Mouse (Mus musculus) limb, embryonic 11.5 days (tissue): Measurements from ENCODE around the gene Ccdc92. TPM values are rescaled to one million over a fixed set of nuclear protein-coding genes. Genes with fewer than 3 reads are reported as not detected.
A peak's percentile ranks its signal among the peaks of the same experiment; 100 is the strongest.

Source experiments
- ATAC-seq: fragments of 200-750 bp; cut with Nextera tagmentation; 2 replicates; pipeline ENCODE4 v1.8.0; 2017; ENCODE audit warnings: low read depth; ENCODE audit not compliant: insufficient number of reproducible peaks, low FRiP score, low TSS enrichment
- DNase-seq: peaks from one replicate; pipeline ENCODE4 v3.0.0-alpha.2; 2015; ENCODE audit warnings: low spot score
- H3K27ac ChIP-seq: fragments of 300-500 bp; sonication (generic); replicated peaks from 2 replicates; pipeline ENCODE4 v1.5.1; 2014; ENCODE audit warnings: low read depth, mild to moderate bottlenecking, low read length
- H3K27me3 ChIP-seq: fragments of 300-500 bp; sonication (generic); 2 replicates; pipeline ENCODE4 v1.6.1; 2014; ENCODE audit warnings: mild to moderate bottlenecking, low read length, mixed read lengths; ENCODE audit not compliant: control insufficient read depth, insufficient read depth
- H3K36me3 ChIP-seq: fragments of 300-500 bp; sonication (generic); 2 replicates; pipeline ENCODE4 v1.6.1; 2014; ENCODE audit warnings: mild to moderate bottlenecking, low read length, moderate library complexity, mixed read lengths; ENCODE audit not compliant: control insufficient read depth, insufficient read depth
- H3K4me1 ChIP-seq: fragments of 300-500 bp; sonication (generic); 2 replicates; pipeline ENCODE4 v1.6.1; 2014; ENCODE audit warnings: low read length, mixed read lengths; ENCODE audit not compliant: control insufficient read depth, insufficient read depth
- H3K4me2 ChIP-seq: fragments of 300-500 bp; sonication (generic); 2 replicates; pipeline ENCODE4 v1.6.1; 2014; ENCODE audit warnings: low read depth, mild to moderate bottlenecking, moderate library complexity; ENCODE audit not compliant: severe bottlenecking
- H3K4me3 ChIP-seq: fragments of 300-500 bp; sonication (generic); 2 replicates; pipeline ENCODE4 v1.5.1; 2014; ENCODE audit warnings: low read depth, low read length
- H3K9ac ChIP-seq: fragments of 300-500 bp; sonication (generic); 2 replicates; pipeline ENCODE4 v1.6.1; 2014; ENCODE audit warnings: mild to moderate bottlenecking, low read length
- H3K9me3 ChIP-seq: fragments of 300-500 bp; sonication (generic); 2 replicates; pipeline ENCODE4 v1.6.1; 2016; ENCODE audit warnings: low read length; ENCODE audit not compliant: control insufficient read depth
- WGBS: fragments of 180-500 bp; shearing (Covaris S2); extraction: QIAGEN DNeasy Blood & Tissue Kit; methylation state at CpG from one replicate; pipeline ENCODE4 v1.1.7; 2014; 5-methylcytosine and 5-hydroxymethylcytosine counted together
- polyA plus RNA-seq: library from polyadenylated mRNA; unstranded; fragments of >200 nt; fragmentation: Nextera tagmentation; extraction: Ambion mirVana; gene quantifications from 2 replicates; pipeline ENCODE4 v1.2.1, GENCODE M21; 2014

Ccdc92 gene
- polyA plus RNA-seq, 1 experiment from 2014 or later, result 7.2 TPM

GRCm38 (mm10) chr5:124868981-124869380 is 6.8 kb upstream of the Ccdc92 start:
- H3K9ac ChIP-seq, result no peak overlapping the region
- no peak for ATAC-seq

GRCm38 (mm10) chr5:124862871-124863741 is 882 bp upstream of the Ccdc92 start:
- peak; percentile 74 for DNase-seq
- Histone ChIP-seq H3K27ac (peak overlapping the region; percentile 80), H3K4me3 (peak overlapping the region; percentile 91), H3K27me3 (peaks cover 8% of the 10 kb centered on the region), H3K4me1 (peaks cover 8% of the 10 kb centered on the region), H3K9ac (peak overlapping the region; percentile 76), H3K4me2 (peak overlapping the region; percentile 60), H3K36me3 (no peaks in the 10 kb centered on the region), H3K9me3 (no peaks in the 10 kb centered on the region)
- under 1% methylated on average over 86 of the region's 88 CpGs for WGBS
- peak; percentile 63 for ATAC-seq

More at GRCm38 (mm10) chr5:124868981-124869380, 6.8 kb upstream of the Ccdc92 start:
- Histone ChIP-seq H3K27me3 (no peaks in the 10 kb centered on the region), H3K4me3 (no peak overlapping the region), H3K27ac (no peak overlapping the region), H3K36me3 (no peaks in the 10 kb centered on the region), H3K4me2 (no peak overlapping the region), H3K9me3 (no peaks in the 10 kb centered on the region), H3K4me1 (peaks cover 3% of the 10 kb centered on the region)
- DNase-seq, result peak; percentile 70
- WGBS, result 56% methylated on average over 4 of the region's 4 CpGs

GRCm38 (mm10) chr5:124861463-124861862 is 761 bp downstream of the Ccdc92 start:
- 2% methylated on average over 33 of the region's 33 CpGs for WGBS
- no peak; the same call in 1 of the 2 replicates for ATAC-seq
- no peaks in the 10 kb centered on the region for H3K36me3 ChIP-seq

GRCm38 (mm10) chr5:124860013-124860412 is 2.2 kb downstream of the Ccdc92 start:
- Histone ChIP-seq H3K36me3 (no peaks in the 10 kb centered on the region), H3K9me3 (no peaks in the 10 kb centered on the region), H3K27me3 (peaks cover 8% of the 10 kb centered on the region), H3K4me1 (peaks cover 8% of the 10 kb centered on the region), H3K4me2 (no peak overlapping the region), H3K4me3 (no peak overlapping the region), H3K27ac (no peak overlapping the region), H3K9ac (no peak overlapping the region)
- ATAC-seq (no peak), DNase-seq (peak; percentile 24)
- WGBS, result 2% methylated on average over 5 of the region's 5 CpGs

More at GRCm38 (mm10) chr5:124861463-124861862, 761 bp downstream of the Ccdc92 start:
- Histone ChIP-seq H3K4me2 (peak overlapping the region; percentile 97), H3K9me3 (no peaks in the 10 kb centered on the region), H3K27me3 (peaks cover 8% of the 10 kb centered on the region), H3K27ac (no peak overlapping the region), H3K9ac (peak overlapping the region; percentile 38), H3K4me1 (peaks cover 8% of the 10 kb centered on the region), H3K4me3 (peak overlapping the region; percentile 91)
- DNase-seq, result peak; percentile 52

GRCm38 (mm10) chr5:124854202-124854601 is 8.0 kb downstream of the Ccdc92 start:
- 93% methylated on average over 4 of the region's 4 CpGs for WGBS

GRCm38 (mm10) chr5:124853079-124853478 is 9.1 kb downstream of the Ccdc92 start:
- Histone ChIP-seq H3K4me1 (no peaks in the 10 kb centered on the region), H3K27ac (no peak overlapping the region), H3K36me3 (no peaks in the 10 kb centered on the region), H3K9ac (no peak overlapping the region), H3K4me2 (no peak overlapping the region), H3K4me3 (no peak overlapping the region), H3K27me3 (no peaks in the 10 kb centered on the region), H3K9me3 (no peaks in the 10 kb centered on the region)
- no peak for ATAC-seq
- DNase-seq, result no peak
- 70% methylated on average over 2 of the region's 2 CpGs for WGBS

More at GRCm38 (mm10) chr5:124854202-124854601, 8.0 kb downstream of the Ccdc92 start:
- no peak overlapping the region for H3K4me3 ChIP-seq
- H3K27ac ChIP-seq, result no peak overlapping the region
- no peaks in the 10 kb centered on the region for H3K36me3 ChIP-seq
- no peak overlapping the region for H3K9ac ChIP-seq
- ATAC-seq (no peak), DNase-seq (no peak)
- H3K4me2 ChIP-seq, result no peak overlapping the region
- no peaks in the 10 kb centered on the region; the same call in 1 of the 2 replicates for H3K27me3 ChIP-seq
- H3K4me1 ChIP-seq, result no peaks in the 10 kb centered on the region
- H3K9me3 ChIP-seq, result no peaks in the 10 kb centered on the region

- Histone ChIP-seq H3K4me2 (no peak overlapping the region), H3K27ac (no peak overlapping the region), H3K4me1 (no peaks in the 10 kb centered on the region), H3K4me3 (no peak overlapping the region), H3K36me3 (no peaks in the 10 kb centered on the region), H3K9me3 (no peaks in the 10 kb centered on the region), H3K27me3 (no peaks in the 10 kb centered on the region), H3K9ac (no peak overlapping the region)
- 38% methylated on average over 2 of the region's 2 CpGs for WGBS
- ATAC-seq (no peak), DNase-seq (no peak)
These were observed 9.9 kb downstream of the Ccdc92 start for GRCm38 (mm10) chr5:124852294-124852693.

GRCm38 (mm10) chr5:124851572-124851971 is 10.7 kb downstream of the Ccdc92 start:
- no peaks in the 10 kb centered on the region for H3K9me3 ChIP-seq
- H3K4me3 ChIP-seq, result no peak overlapping the region
- no peak overlapping the region for H3K9ac ChIP-seq
- H3K4me2 ChIP-seq, result no peak overlapping the region
- 46% methylated on average over 4 of the region's 4 CpGs for WGBS
- no peaks in the 10 kb centered on the region for H3K36me3 ChIP-seq
- H3K4me1 ChIP-seq, result 0 out of 2 replicates have a peak, but pooled peaks cover 4% of the 10 kb centered on the region
- no peaks in the 10 kb centered on the region for H3K27me3 ChIP-seq
- no peak for DNase-seq
- no peak overlapping the region for H3K27ac ChIP-seq
- ATAC-seq, result no peak
